Mouse (Mus musculus) heart, postnatal 4 days (tissue): Measurements from ENCODE around the gene Atf6b. TPM values are rescaled to one million over a fixed set of nuclear protein-coding genes. Genes with fewer than 3 reads are reported as not detected.

ENCODE experiments used
- DNase-seq: peaks from one replicate; pipeline ENCODE4 v3.0.0; 2021
- total RNA-seq, 2 experiments: library from RNA; stranded (reverse); gene quantifications; 2 replicates each; pipeline ENCODE4 v1.2.3; 2021

The Atf6b gene
- total RNA-seq, 2 experiments from 2014 or later = 22.3 to 24.4 TPM

GRCm38 (mm10) chr17:34700671-34701071 lies 53.7 kb downstream of the Atf6b start:
- no peak for DNase-seq

Other genes with a start within 250 kb of the Atf6b start
- not detected for gene BC051142, start 248.3 kb upstream of the Atf6b start, total RNA-seq
- gene Btnl4, start 169.8 kb upstream of the Atf6b start, total RNA-seq = not detected
- gene Btnl6, start 129.8 kb upstream of the Atf6b start, total RNA-seq = not detected
- gene Notch4, start 82.9 kb upstream of the Atf6b start, total RNA-seq = 10 to 100 TPM; 29.2 to 39.3 TPM
- gene Gpsm3, start 57.3 kb upstream of the Atf6b start, total RNA-seq = 1 to 10 TPM; 3.9 to 4.4 TPM
- gene Pbx2, start 55.9 kb upstream of the Atf6b start, total RNA-seq = 10 to 100 TPM; 34.6 to 39.5 TPM
- gene Ager, start 49.3 kb upstream of the Atf6b start, total RNA-seq = 1 to 10 TPM; 1.6 TPM
- gene Rnf5, start 43.5 kb upstream of the Atf6b start, total RNA-seq = 10 to 100 TPM; 40.6 to 40.8 TPM
- gene Agpat1, start 42.9 kb upstream of the Atf6b start, total RNA-seq = 10 to 100 TPM; 59.3 to 62.4 TPM
- gene Egfl8, start 31.2 kb upstream of the Atf6b start, total RNA-seq = 1 to 10 TPM; 2.5 to 3.4 TPM
- 10 to 100 TPM; 37.8 to 41.8 TPM for gene Ppt2, start 18.6 kb upstream of the Atf6b start, total RNA-seq
- under 1 TPM; 0.52 to 0.91 TPM for gene Prrt1, start 17.6 kb upstream of the Atf6b start, total RNA-seq
- gene Fkbpl, start 2.4 kb upstream of the Atf6b start, total RNA-seq = 1 to 10 TPM; 6.1 to 9.5 TPM
- 10 to 100 TPM; 47.1 to 54.2 TPM for gene Tnxb, start 23.4 kb downstream of the Atf6b start, total RNA-seq
- gene C4b, start 96.7 kb downstream of the Atf6b start, total RNA-seq = 1 to 10 TPM; 5.0 to 5.5 TPM
- not detected for gene Cyp21a1, start 157.4 kb downstream of the Atf6b start, total RNA-seq
- gene Stk19, start 189.8 kb downstream of the Atf6b start, total RNA-seq = 10 to 100 TPM; 13.6 to 16.2 TPM
- gene Dxo, start 189.9 kb downstream of the Atf6b start, total RNA-seq = 10 to 100 TPM; 21.4 to 23.0 TPM
- gene Skiv2l, start 203.1 kb downstream of the Atf6b start, total RNA-seq = 10 to 100 TPM; 27.4 to 27.9 TPM
- gene Nelfe, start 203.2 kb downstream of the Atf6b start, total RNA-seq = 10 to 100 TPM; 30.4 to 34.2 TPM
- gene Cfb, start 215.4 kb downstream of the Atf6b start, total RNA-seq = 1 to 10 TPM in 1 of 2 experiments, under 1 TPM in 1; 0.88 to 2.6 TPM
- gene Zbtb12, start 232.3 kb downstream of the Atf6b start, total RNA-seq = 1 to 10 TPM; 7.9 TPM
- not detected for gene Gm20547, start 234.9 kb downstream of the Atf6b start, total RNA-seq